Mouse (Mus musculus): ENCODE data around the gene Sbsn.
A peak's percentile ranks its signal among the peaks of the same experiment; 100 is the strongest.
"Not testable (repeated sequence)": the region's sequence is repeated elsewhere in the genome, so short reads cannot be mapped to it uniquely, and the experiment has no call there.

The Sbsn gene

GRCm38 (mm10) chr7:30751086-30751669 is at the start of gene Sbsn:
Gene Sbsn (plus strand): TSS chr7:30751471.
- DNase-seq (ENCODE audit: low spot score in 2 of 2), result no peak

- DNase-seq (ENCODE audit: low spot score in 2 of 2), result no peak
Measured at GRCm38 (mm10) chr7:30706214-30706882, 44.9 kb upstream of the Sbsn start.

- DNase-seq (ENCODE audit: low spot score in 2 of 2), result no peak
Measured at GRCm38 (mm10) chr7:30707441-30707840, 43.8 kb upstream of the Sbsn start.

GRCm38 (mm10) chr7:30711942-30712341 is 39.3 kb upstream of the Sbsn start, which contains the start of gene Atp4a:
Gene Atp4a (plus strand): TSS chr7:30712209.
- no peak for DNase-seq (ENCODE audit: low spot score in 2 of 2)

GRCm38 (mm10) chr7:30717006-30717715 is 34.1 kb upstream of the Sbsn start:
- peak; percentile 86 to 88 for DNase-seq (ENCODE audit: low spot score in 2 of 2)

- DNase-seq (ENCODE audit: low spot score in 2 of 2), result no peak
Measured at GRCm38 (mm10) chr7:30717716-30718046, 33.6 kb upstream of the Sbsn start.

- DNase-seq (ENCODE audit: low spot score in 2 of 2), result peak in 1 of 2 experiments; percentile 23
Measured at GRCm38 (mm10) chr7:30719669-30720068, 31.6 kb upstream of the Sbsn start.

- DNase-seq (ENCODE audit: low spot score in 2 of 2), result no peak
Measured at GRCm38 (mm10) chr7:30721286-30721685, 30.0 kb upstream of the Sbsn start.

- DNase-seq (ENCODE audit: low spot score in 2 of 2), result no peak
Measured at GRCm38 (mm10) chr7:30723274-30723953, 27.9 kb upstream of the Sbsn start.

- no peak for DNase-seq (ENCODE audit: low spot score in 2 of 2)
Measured at GRCm38 (mm10) chr7:30728214-30728613, 23.1 kb upstream of the Sbsn start.

GRCm38 (mm10) chr7:30728739-30729395 is 22.4 kb upstream of the Sbsn start:
- no peak for DNase-seq (ENCODE audit: low spot score in 2 of 2)

- peak; percentile 97 to 98 for DNase-seq (ENCODE audit: low spot score in 2 of 2)
Measured at GRCm38 (mm10) chr7:30729396-30730063, 21.7 kb upstream of the Sbsn start, which contains the start of gene Tmem147. Gene Tmem147 (minus strand): TSS chr7:30729540.

- DNase-seq (ENCODE audit: low spot score in 2 of 2), result peak in 1 of 2 experiments; percentile 40
Measured at GRCm38 (mm10) chr7:30730064-30730722, 21.1 kb upstream of the Sbsn start.

- DNase-seq (ENCODE audit: low spot score in 2 of 2), result no peak
Measured at GRCm38 (mm10) chr7:30736211-30736610, 15.1 kb upstream of the Sbsn start.

GRCm38 (mm10) chr7:30742570-30742969 is 8.7 kb upstream of the Sbsn start:
- not testable (repeated sequence) for DNase-seq (ENCODE audit: low spot score in 2 of 2)

- DNase-seq (ENCODE audit: low spot score in 2 of 2), result not testable (repeated sequence)
Measured at GRCm38 (mm10) chr7:30743617-30744016, 7.7 kb upstream of the Sbsn start, which contains the start of gene Gapdhs. Gene Gapdhs (minus strand): TSS chr7:30743681.

- no peak for DNase-seq (ENCODE audit: low spot score in 2 of 2)
Measured at GRCm38 (mm10) chr7:30744022-30744598, 7.2 kb upstream of the Sbsn start.

GRCm38 (mm10) chr7:30747525-30748204 is 3.6 kb upstream of the Sbsn start:
- no peak for DNase-seq (ENCODE audit: low spot score in 2 of 2)

GRCm38 (mm10) chr7:30749824-30750606 is 1.3 kb upstream of the Sbsn start:
- no peak for DNase-seq (ENCODE audit: low spot score in 2 of 2)

All from right cerebral cortex, postnatal 10 days (tissue).